Mouse (Mus musculus): ENCODE results near the gene Cox4i2. TPM values are rescaled to one million over a fixed set of nuclear protein-coding genes. Genes with fewer than 3 reads are reported as not detected.

Cox4i2 gene
- polyA plus RNA-seq, 1 experiment from 2014 or later, result 27.0 TPM

DNA sequence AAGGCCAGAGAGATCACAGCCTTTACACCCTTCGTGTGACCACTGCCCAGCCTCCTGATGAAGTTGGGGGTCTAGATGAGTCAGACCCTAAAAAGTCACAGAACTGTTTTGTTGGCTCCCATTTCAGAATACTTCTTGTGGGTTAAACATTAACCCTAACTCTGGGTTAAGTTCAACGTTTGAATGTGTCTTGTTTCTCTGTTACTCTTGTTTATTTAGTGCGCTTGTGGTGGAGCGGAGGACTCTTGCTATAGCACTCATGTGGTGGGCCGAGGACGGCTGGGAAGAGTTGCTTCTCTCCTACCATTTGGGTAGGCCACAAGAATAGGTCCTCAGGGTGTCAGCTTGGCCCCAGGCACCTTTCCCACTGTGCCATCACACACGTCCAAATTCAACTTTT is 25.4 kb upstream of the Cox4i2 start:
- no peak overlapping the region for H3K4me2 ChIP-seq (ENCODE audit: low read depth, low read length)
- H3K27ac ChIP-seq (replicated peaks; ENCODE audit: low read depth, low read length), result peak overlapping the region; percentile 91
- H3K9ac ChIP-seq (ENCODE audit: low read depth, low read length), result no peak overlapping the region
- no peaks in the 10 kb centered on the region for H3K36me3 ChIP-seq (ENCODE audit: control insufficient read depth, insufficient read depth, low read length)
- no peaks in the 10 kb centered on the region for H3K9me3 ChIP-seq (ENCODE audit: control insufficient read depth, low read length)
- no peaks in the 10 kb centered on the region for H3K27me3 ChIP-seq (replicated peaks; ENCODE audit: control insufficient read depth, insufficient read depth, low read length)
- ATAC-seq (ENCODE audit: low read depth) (no peak), DNase-seq (ENCODE audit: low spot score) (no peak)
- 67% methylated on average over 7 of the region's 7 CpGs for WGBS
- no peak overlapping the region for H3K4me3 ChIP-seq (ENCODE audit: low read depth, low read length)
- H3K4me1 ChIP-seq (ENCODE audit: control insufficient read depth, insufficient read depth, low read length), result peaks cover 38% of the 10 kb centered on the region

DNA sequence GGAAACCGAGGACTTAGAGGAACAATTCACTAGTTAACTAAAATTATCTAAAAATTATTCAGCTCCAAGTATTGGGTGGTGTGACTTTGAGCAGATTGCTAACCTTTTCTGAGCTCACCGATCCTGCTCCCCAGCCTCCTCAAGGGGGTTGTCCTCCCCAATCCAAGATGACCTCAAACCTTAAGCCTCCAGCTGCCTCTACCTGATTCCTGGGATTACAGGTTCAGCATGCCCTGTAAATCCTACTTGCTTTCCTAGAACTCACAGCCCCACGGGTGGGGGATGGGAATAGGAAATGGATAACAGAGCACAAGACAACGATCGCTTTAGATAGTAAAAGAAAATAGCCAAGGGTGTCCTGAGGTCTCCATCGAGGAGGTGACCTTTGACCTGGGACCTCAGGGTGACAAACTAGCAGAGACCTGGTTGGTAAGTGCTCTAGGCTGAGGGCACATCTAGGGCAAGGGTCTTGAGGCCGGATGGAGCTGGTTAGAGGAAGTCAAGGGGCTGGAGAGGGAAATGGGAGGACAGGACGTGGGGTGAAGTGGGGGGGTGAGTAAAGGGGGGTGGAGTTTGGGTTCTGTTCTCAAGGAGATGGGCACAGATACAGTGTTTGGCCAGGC is 24.8 kb upstream of the Cox4i2 start:
- peaks cover 34% of the 10 kb centered on the region for H3K4me1 ChIP-seq (ENCODE audit: control insufficient read depth, insufficient read depth, low read length)
- H3K27ac ChIP-seq (replicated peaks; ENCODE audit: low read depth, low read length), result peak overlapping the region; percentile 91
- no peak; the same call in 1 of the 2 replicates for ATAC-seq (ENCODE audit: low read depth)
- 20% methylated on average over 8 of the region's 8 CpGs for WGBS
- no peaks in the 10 kb centered on the region for H3K27me3 ChIP-seq (replicated peaks; ENCODE audit: control insufficient read depth, insufficient read depth, low read length)
- DNase-seq (ENCODE audit: low spot score), result no peak
- no peaks in the 10 kb centered on the region for H3K36me3 ChIP-seq (ENCODE audit: control insufficient read depth, insufficient read depth, low read length)
- H3K9ac ChIP-seq (ENCODE audit: low read depth, low read length), result 0 out of 2 replicates have a peak overlapping the region, but pooled peaks have one; percentile 19
- H3K9me3 ChIP-seq (ENCODE audit: control insufficient read depth, low read length), result no peaks in the 10 kb centered on the region
- H3K4me2 ChIP-seq (ENCODE audit: low read depth, low read length), result peak overlapping the region; percentile 26; the same call in 1 of the 2 replicates
- H3K4me3 ChIP-seq (ENCODE audit: low read depth, low read length), result no peak overlapping the region

GRCm38 (mm10) chr2:152729636-152730020 is 24.3 kb upstream of the Cox4i2 start:
- Histone ChIP-seq H3K27me3 (replicated peaks; ENCODE audit: control insufficient read depth, insufficient read depth, low read length) (no peaks in the 10 kb centered on the region), H3K9me3 (ENCODE audit: control insufficient read depth, low read length) (no peaks in the 10 kb centered on the region), H3K36me3 (ENCODE audit: control insufficient read depth, insufficient read depth, low read length) (no peaks in the 10 kb centered on the region), H3K9ac (ENCODE audit: low read depth, low read length) (0 out of 2 replicates have a peak overlapping the region, but pooled peaks have one; percentile 19), H3K4me2 (ENCODE audit: low read depth, low read length) (peak overlapping the region; percentile 26; the same call in 1 of the 2 replicates), H3K27ac (replicated peaks; ENCODE audit: low read depth, low read length) (peak overlapping the region; percentile 91), H3K4me1 (ENCODE audit: control insufficient read depth, insufficient read depth, low read length) (peaks cover 37% of the 10 kb centered on the region), H3K4me3 (ENCODE audit: low read depth, low read length) (no peak overlapping the region)
- ATAC-seq (ENCODE audit: low read depth) (peak; percentile 84), DNase-seq (ENCODE audit: low spot score) (peak; percentile 92)
- 7% methylated on average over 6 of the region's 7 CpGs for WGBS

GRCm38 (mm10) chr2:152733201-152733600 is 20.8 kb upstream of the Cox4i2 start:
- no peak overlapping the region for H3K9ac ChIP-seq (ENCODE audit: low read depth, low read length)
- H3K36me3 ChIP-seq (ENCODE audit: control insufficient read depth, insufficient read depth, low read length), result peaks cover 5% of the 10 kb centered on the region; the same call in 1 of the 2 replicates
- no peak overlapping the region for H3K4me2 ChIP-seq (ENCODE audit: low read depth, low read length)
- ATAC-seq (ENCODE audit: low read depth) (no peak), DNase-seq (ENCODE audit: low spot score) (no peak)
- peaks cover 44% of the 10 kb centered on the region for H3K4me1 ChIP-seq (ENCODE audit: control insufficient read depth, insufficient read depth, low read length)
- 91% methylated on average over 2 of the region's 2 CpGs for WGBS
- H3K27ac ChIP-seq (replicated peaks; ENCODE audit: low read depth, low read length), result no peak overlapping the region
- no peak overlapping the region for H3K4me3 ChIP-seq (ENCODE audit: low read depth, low read length)
- H3K27me3 ChIP-seq (replicated peaks; ENCODE audit: control insufficient read depth, insufficient read depth, low read length), result no peaks in the 10 kb centered on the region
- H3K9me3 ChIP-seq (ENCODE audit: control insufficient read depth, low read length), result no peaks in the 10 kb centered on the region

DNA sequence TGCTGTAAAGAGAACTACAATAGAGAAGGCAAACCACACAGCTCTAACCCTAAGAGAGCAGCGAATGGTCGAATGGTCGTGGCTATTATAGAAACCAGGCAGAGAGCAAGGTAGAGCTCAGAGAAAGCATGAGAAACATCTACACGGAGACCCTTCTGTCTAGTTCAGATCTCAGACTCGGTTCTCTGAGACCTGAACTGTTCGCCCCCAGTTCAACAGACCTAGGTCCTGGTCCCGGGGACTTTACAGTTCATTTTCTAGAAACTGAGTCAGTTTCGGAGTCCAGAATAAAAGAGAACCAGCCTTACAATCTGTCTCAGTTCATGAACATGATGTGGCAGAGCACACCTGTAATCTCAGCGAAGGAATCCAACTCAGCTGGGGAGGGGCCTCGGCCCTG is 19.5 kb upstream of the Cox4i2 start:
- Histone ChIP-seq H3K4me1 (ENCODE audit: control insufficient read depth, insufficient read depth, low read length) (peaks cover 34% of the 10 kb centered on the region), H3K9ac (ENCODE audit: low read depth, low read length) (peak overlapping the region; percentile 50)
- 7% methylated on average over 10 of the region's 10 CpGs for WGBS

GRCm38 (mm10) chr2:152734984-152735383 is 19.0 kb upstream of the Cox4i2 start:
- WGBS, result under 1% methylated on average over 23 of the region's 28 CpGs
- H3K4me1 ChIP-seq (ENCODE audit: control insufficient read depth, insufficient read depth, low read length), result peaks cover 33% of the 10 kb centered on the region

More for the DNA sequence above, 19.5 kb upstream of the Cox4i2 start:
- ATAC-seq (ENCODE audit: low read depth), result no peak
- H3K4me2 ChIP-seq (ENCODE audit: low read depth, low read length), result peak overlapping the region; percentile 80
- DNase-seq (ENCODE audit: low spot score), result no peak
- H3K36me3 ChIP-seq (ENCODE audit: control insufficient read depth, insufficient read depth, low read length), result peaks cover 5% of the 10 kb centered on the region; the same call in 1 of the 2 replicates
- no peaks in the 10 kb centered on the region for H3K27me3 ChIP-seq (replicated peaks; ENCODE audit: control insufficient read depth, insufficient read depth, low read length)
- H3K9me3 ChIP-seq (ENCODE audit: control insufficient read depth, low read length), result no peaks in the 10 kb centered on the region
- peak overlapping the region; percentile 92 for H3K27ac ChIP-seq (replicated peaks; ENCODE audit: low read depth, low read length)
- peak overlapping the region; percentile 83 for H3K4me3 ChIP-seq (ENCODE audit: low read depth, low read length)

DNA sequence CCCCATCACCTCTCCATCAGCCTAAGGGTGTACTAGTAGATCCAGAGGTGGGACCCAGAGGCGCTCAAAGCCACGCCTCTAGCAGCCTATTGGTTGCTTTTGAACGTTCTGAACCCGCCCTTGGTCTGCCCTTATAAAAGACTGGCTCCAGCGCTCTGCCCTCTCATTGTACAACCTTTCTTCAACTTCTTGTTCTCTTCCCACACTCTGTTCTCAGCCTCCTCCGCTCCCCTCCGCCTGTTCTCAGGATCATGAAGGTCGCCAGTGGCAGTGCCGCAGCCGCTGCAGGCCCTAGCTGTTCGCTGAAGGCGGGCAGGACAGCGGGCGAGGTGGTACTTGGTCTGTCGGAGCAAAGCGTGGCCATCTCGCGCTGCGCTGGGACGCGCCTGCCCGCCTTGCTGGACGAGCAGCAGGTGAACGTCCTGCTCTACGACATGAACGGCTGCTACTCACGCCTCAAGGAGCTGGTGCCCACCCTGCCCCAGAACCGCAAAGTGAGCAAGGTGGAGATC is 17.8 kb upstream of the Cox4i2 start, which contains the start of gene Id1:
Id1 (plus strand) TSS at position 162 of the 512 bp plus-strand sequence.
- H3K4me2 ChIP-seq (ENCODE audit: low read depth, low read length), result peak within 1 kb of the TSS; percentile 80
- peak within 1 kb of the TSS; percentile 92 for H3K27ac ChIP-seq (replicated peaks; ENCODE audit: low read depth, low read length)
- no peaks in the 10 kb centered on the region for H3K27me3 ChIP-seq (replicated peaks; ENCODE audit: control insufficient read depth, insufficient read depth, low read length)
- ATAC-seq (ENCODE audit: low read depth), result peak; percentile 76
- H3K9me3 ChIP-seq (ENCODE audit: control insufficient read depth, low read length), result no peaks in the 10 kb centered on the region
- under 1% methylated on average over 28 of the region's 28 CpGs for WGBS
- H3K4me3 ChIP-seq (ENCODE audit: low read depth, low read length), result peak within 1 kb of the TSS; percentile 83
- peak; percentile 98 for DNase-seq (ENCODE audit: low spot score)
- H3K4me1 ChIP-seq (ENCODE audit: control insufficient read depth, insufficient read depth, low read length), result peaks cover 37% of the 10 kb centered on the region
- H3K9ac ChIP-seq (ENCODE audit: low read depth, low read length), result peak within 1 kb of the TSS; percentile 95
- peaks cover 5% of the 10 kb centered on the region; the same call in 1 of the 2 replicates for H3K36me3 ChIP-seq (ENCODE audit: control insufficient read depth, insufficient read depth, low read length)

More at GRCm38 (mm10) chr2:152734984-152735383, 19.0 kb upstream of the Cox4i2 start:
- ATAC-seq (ENCODE audit: low read depth) (peak; percentile 85), DNase-seq (ENCODE audit: low spot score) (peak; percentile 99)
- H3K27ac ChIP-seq (replicated peaks; ENCODE audit: low read depth, low read length), result peak overlapping the region; percentile 92
- H3K4me3 ChIP-seq (ENCODE audit: low read depth, low read length), result peak overlapping the region; percentile 83
- no peaks in the 10 kb centered on the region for H3K27me3 ChIP-seq (replicated peaks; ENCODE audit: control insufficient read depth, insufficient read depth, low read length)
- H3K36me3 ChIP-seq (ENCODE audit: control insufficient read depth, insufficient read depth, low read length), result peaks cover 5% of the 10 kb centered on the region; the same call in 1 of the 2 replicates
- H3K9ac ChIP-seq (ENCODE audit: low read depth, low read length), result peak overlapping the region; percentile 50
- H3K4me2 ChIP-seq (ENCODE audit: low read depth, low read length), result peak overlapping the region; percentile 80
- H3K9me3 ChIP-seq (ENCODE audit: control insufficient read depth, low read length), result no peaks in the 10 kb centered on the region

GRCm38 (mm10) chr2:152736748-152737147 is 17.2 kb upstream of the Cox4i2 start:
- Histone ChIP-seq H3K27me3 (replicated peaks; ENCODE audit: control insufficient read depth, insufficient read depth, low read length) (no peaks in the 10 kb centered on the region), H3K4me2 (ENCODE audit: low read depth, low read length) (peak overlapping the region; percentile 80), H3K36me3 (ENCODE audit: control insufficient read depth, insufficient read depth, low read length) (peaks cover 5% of the 10 kb centered on the region; the same call in 1 of the 2 replicates), H3K4me3 (ENCODE audit: low read depth, low read length) (peak overlapping the region; percentile 83), H3K27ac (replicated peaks; ENCODE audit: low read depth, low read length) (peak overlapping the region; percentile 92), H3K9me3 (ENCODE audit: control insufficient read depth, low read length) (no peaks in the 10 kb centered on the region), H3K4me1 (ENCODE audit: control insufficient read depth, insufficient read depth, low read length) (peaks cover 43% of the 10 kb centered on the region), H3K9ac (ENCODE audit: low read depth, low read length) (peak overlapping the region; percentile 95)
- ATAC-seq (ENCODE audit: low read depth) (no peak), DNase-seq (ENCODE audit: low spot score) (no peak)
- 0% methylated on average over 22 of the region's 22 CpGs for WGBS
